Mouse (Mus musculus) limb, embryonic 11.5 days (tissue): Measurements from ENCODE around the gene Crym. TPM values are rescaled to one million over a fixed set of nuclear protein-coding genes. Genes with fewer than 3 reads are reported as not detected.

Experiments
- ATAC-seq: fragments of 200-750 bp; cut with Nextera tagmentation; 2 replicates; pipeline ENCODE4 v1.8.0; 2017; ENCODE audit warnings: low read depth; ENCODE audit not compliant: insufficient number of reproducible peaks, low FRiP score, low TSS enrichment
- DNase-seq: peaks from one replicate; pipeline ENCODE4 v3.0.0-alpha.2; 2015; ENCODE audit warnings: low spot score
- H3K27ac ChIP-seq: fragments of 300-500 bp; sonication (generic); replicated peaks from 2 replicates; pipeline ENCODE4 v1.5.1; 2014; ENCODE audit warnings: low read depth, mild to moderate bottlenecking, low read length
- H3K27me3 ChIP-seq: fragments of 300-500 bp; sonication (generic); 2 replicates; pipeline ENCODE4 v1.6.1; 2014; ENCODE audit warnings: mild to moderate bottlenecking, low read length, mixed read lengths; ENCODE audit not compliant: control insufficient read depth, insufficient read depth
- H3K36me3 ChIP-seq: fragments of 300-500 bp; sonication (generic); 2 replicates; pipeline ENCODE4 v1.6.1; 2014; ENCODE audit warnings: mild to moderate bottlenecking, low read length, moderate library complexity, mixed read lengths; ENCODE audit not compliant: control insufficient read depth, insufficient read depth
- H3K4me1 ChIP-seq: fragments of 300-500 bp; sonication (generic); 2 replicates; pipeline ENCODE4 v1.6.1; 2014; ENCODE audit warnings: low read length, mixed read lengths; ENCODE audit not compliant: control insufficient read depth, insufficient read depth
- H3K4me2 ChIP-seq: fragments of 300-500 bp; sonication (generic); 2 replicates; pipeline ENCODE4 v1.6.1; 2014; ENCODE audit warnings: low read depth, mild to moderate bottlenecking, moderate library complexity; ENCODE audit not compliant: severe bottlenecking
- H3K4me3 ChIP-seq: fragments of 300-500 bp; sonication (generic); 2 replicates; pipeline ENCODE4 v1.5.1; 2014; ENCODE audit warnings: low read depth, low read length
- H3K9ac ChIP-seq: fragments of 300-500 bp; sonication (generic); 2 replicates; pipeline ENCODE4 v1.6.1; 2014; ENCODE audit warnings: mild to moderate bottlenecking, low read length
- H3K9me3 ChIP-seq: fragments of 300-500 bp; sonication (generic); 2 replicates; pipeline ENCODE4 v1.6.1; 2016; ENCODE audit warnings: low read length; ENCODE audit not compliant: control insufficient read depth
- WGBS: fragments of 180-500 bp; shearing (Covaris S2); extraction: QIAGEN DNeasy Blood & Tissue Kit; methylation state at CpG from one replicate; pipeline ENCODE4 v1.1.7; 2014; 5-methylcytosine and 5-hydroxymethylcytosine counted together
- polyA plus RNA-seq: library from polyadenylated mRNA; unstranded; fragments of >200 nt; fragmentation: Nextera tagmentation; extraction: Ambion mirVana; gene quantifications from 2 replicates; pipeline ENCODE4 v1.2.1, GENCODE M21; 2014

Crym gene
- polyA plus RNA-seq, 1 experiment from 2014 or later = 9.6 TPM

- no peak for ATAC-seq
- no peaks in the 10 kb centered on the region for H3K27me3 ChIP-seq
- no peaks in the 10 kb centered on the region for H3K36me3 ChIP-seq
- H3K9me3 ChIP-seq = no peaks in the 10 kb centered on the region
- 84% methylated on average over 11 of the region's 11 CpGs for WGBS
- no peak overlapping the region for H3K4me3 ChIP-seq
- H3K4me2 ChIP-seq = no peak overlapping the region
- no peak overlapping the region for H3K27ac ChIP-seq
- no peaks in the 10 kb centered on the region for H3K4me1 ChIP-seq
- no peak overlapping the region for H3K9ac ChIP-seq
- DNase-seq = no peak
Measured at GRCm38 (mm10) chr7:120174723-120175504, 27.0 kb downstream of the Crym start.

DNA sequence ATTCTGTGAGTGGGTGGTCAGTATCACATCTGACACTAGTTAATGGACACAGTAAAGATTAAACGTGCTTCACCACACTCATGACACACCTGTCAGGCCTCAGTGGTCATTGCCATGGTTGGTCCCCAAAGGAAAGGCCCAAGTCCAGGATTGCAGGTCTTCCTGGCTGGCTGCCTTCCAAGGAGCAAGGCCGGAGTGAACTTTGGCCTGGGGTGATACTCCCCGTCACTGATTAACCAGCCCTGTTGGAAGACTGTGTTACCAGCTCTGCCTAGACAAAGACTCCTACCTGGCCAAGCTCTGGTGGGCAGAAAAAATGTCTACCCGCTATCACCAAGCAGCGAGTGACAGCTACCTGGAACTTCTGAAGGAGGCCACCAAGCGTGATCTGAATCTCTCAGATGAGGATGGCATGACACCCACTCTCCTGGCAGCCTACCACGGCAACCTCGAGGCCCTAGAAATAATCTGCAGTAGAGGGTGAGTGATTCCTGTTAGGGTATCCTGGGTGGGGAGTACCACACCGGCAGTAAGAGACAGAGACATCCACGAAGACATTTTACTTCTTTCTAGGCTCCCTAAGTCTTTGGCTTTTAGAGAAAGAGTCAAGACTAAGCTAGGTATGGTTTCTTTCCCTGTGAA lies 28.2 kb downstream of the Crym start, which contains the start of gene Anks4b:
Anks4b (plus strand) TSS at position 256 of the 642 bp plus-strand sequence.
- WGBS = 88% methylated on average over 10 of the region's 10 CpGs
- ATAC-seq = no peak

DNA sequence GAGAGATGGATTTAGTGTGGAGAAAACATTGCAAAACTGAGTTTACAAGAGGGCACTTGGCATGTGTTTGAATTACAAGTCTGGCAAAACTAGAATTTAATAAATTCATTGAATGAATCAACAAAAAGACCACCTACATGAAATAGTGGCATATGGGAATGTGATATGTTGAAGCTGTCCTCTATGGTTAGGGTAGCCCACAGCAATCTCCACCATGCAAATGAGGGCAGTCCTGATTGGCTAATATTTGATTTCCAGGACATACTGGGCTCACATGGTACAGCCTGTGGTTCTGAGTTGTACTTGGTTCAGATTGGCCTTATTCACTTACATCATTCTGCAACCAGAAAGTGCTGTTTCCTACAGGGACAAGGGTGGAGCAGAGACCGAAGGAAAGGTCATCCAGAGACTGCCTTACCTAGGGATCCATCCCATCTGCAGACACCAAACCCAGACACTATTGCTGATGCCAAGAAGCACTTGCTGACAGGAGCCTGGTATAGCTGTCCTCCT lies 29.7 kb downstream of the Crym start:
- Histone ChIP-seq H3K9me3 (no peaks in the 10 kb centered on the region), H3K27me3 (no peaks in the 10 kb centered on the region), H3K4me3 (no peak overlapping the region), H3K4me2 (no peak overlapping the region), H3K4me1 (no peaks in the 10 kb centered on the region), H3K36me3 (no peaks in the 10 kb centered on the region), H3K9ac (no peak overlapping the region), H3K27ac (no peak overlapping the region)
- ATAC-seq = no peak
- no peak for DNase-seq
- WGBS = 81% methylated on average over 1 of the region's 1 CpGs

More for the DNA sequence above, 28.2 kb downstream of the Crym start, which contains the start of gene Anks4b:
- Histone ChIP-seq H3K4me3 (no peak within 1 kb of the TSS), H3K9ac (no peak within 1 kb of the TSS), H3K4me2 (no peak within 1 kb of the TSS), H3K4me1 (no peaks in the 10 kb centered on the region), H3K36me3 (no peaks in the 10 kb centered on the region), H3K27me3 (no peaks in the 10 kb centered on the region), H3K27ac (no peak within 1 kb of the TSS), H3K9me3 (no peaks in the 10 kb centered on the region)
- no peak for DNase-seq

DNA sequence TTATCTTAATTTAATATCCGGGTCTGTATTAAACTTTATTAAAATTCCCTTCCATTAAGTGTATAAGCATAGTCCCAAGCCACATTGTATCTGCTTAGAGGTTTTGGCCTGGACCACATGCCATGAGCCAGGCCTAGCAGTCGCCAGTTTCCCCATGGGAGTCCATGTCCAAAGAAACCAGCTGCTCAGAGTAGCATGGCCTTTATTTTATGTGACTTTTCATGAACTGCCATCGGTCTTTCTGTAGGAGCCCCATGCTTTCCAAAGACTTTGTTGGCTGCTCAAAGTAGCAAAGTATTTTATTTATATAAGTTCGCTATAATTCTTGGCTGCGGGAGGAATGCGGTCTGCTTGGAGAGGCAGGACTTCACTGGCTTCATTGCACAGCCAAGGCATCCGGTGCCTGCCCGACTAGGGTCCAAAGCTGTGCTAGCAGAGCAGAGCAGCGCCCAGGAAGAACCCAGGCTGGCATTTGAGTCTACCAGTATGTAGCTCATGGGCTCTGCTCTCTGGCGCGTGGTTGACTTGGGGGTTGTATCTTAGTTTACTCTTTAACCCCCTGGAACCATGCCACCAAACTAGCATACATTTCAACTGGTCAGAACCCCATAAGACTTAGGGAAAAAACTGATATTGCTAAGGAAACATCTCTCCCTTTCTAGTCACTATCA lies 38.2 kb downstream of the Crym start:
- no peaks in the 10 kb centered on the region for H3K36me3 ChIP-seq
- H3K4me2 ChIP-seq = no peak overlapping the region
- H3K27me3 ChIP-seq = no peaks in the 10 kb centered on the region
- WGBS = 95% methylated on average over 11 of the region's 11 CpGs
- H3K9ac ChIP-seq = no peak overlapping the region
- DNase-seq (no peak), ATAC-seq (no peak)
- no peak overlapping the region for H3K27ac ChIP-seq
- H3K4me3 ChIP-seq = no peak overlapping the region
- H3K9me3 ChIP-seq = no peaks in the 10 kb centered on the region
- no peaks in the 10 kb centered on the region for H3K4me1 ChIP-seq

GRCm38 (mm10) chr7:120158121-120158613 lies 43.7 kb downstream of the Crym start:
- Histone ChIP-seq H3K36me3 (no peaks in the 10 kb centered on the region), H3K4me1 (no peaks in the 10 kb centered on the region; the same call in 1 of the 2 replicates), H3K4me2 (no peak overlapping the region), H3K9me3 (no peaks in the 10 kb centered on the region), H3K27ac (no peak overlapping the region), H3K4me3 (no peak overlapping the region), H3K27me3 (no peaks in the 10 kb centered on the region), H3K9ac (no peak overlapping the region)
- DNase-seq = no peak
- 0 out of 2 replicates have a peak, but pooled peaks have one; percentile 3 for ATAC-seq
- WGBS = 26% methylated on average over 4 of the region's 4 CpGs

GRCm38 (mm10) chr7:120157575-120158061 lies 44.3 kb downstream of the Crym start:
- Histone ChIP-seq H3K9ac (no peak overlapping the region), H3K9me3 (no peaks in the 10 kb centered on the region), H3K4me3 (no peak overlapping the region), H3K4me1 (no peaks in the 10 kb centered on the region; the same call in 1 of the 2 replicates), H3K27ac (no peak overlapping the region), H3K27me3 (no peaks in the 10 kb centered on the region), H3K36me3 (no peaks in the 10 kb centered on the region), H3K4me2 (no peak overlapping the region)
- DNase-seq (no peak), ATAC-seq (no peak)
- 22% methylated on average over 5 of the region's 5 CpGs for WGBS

DNA sequence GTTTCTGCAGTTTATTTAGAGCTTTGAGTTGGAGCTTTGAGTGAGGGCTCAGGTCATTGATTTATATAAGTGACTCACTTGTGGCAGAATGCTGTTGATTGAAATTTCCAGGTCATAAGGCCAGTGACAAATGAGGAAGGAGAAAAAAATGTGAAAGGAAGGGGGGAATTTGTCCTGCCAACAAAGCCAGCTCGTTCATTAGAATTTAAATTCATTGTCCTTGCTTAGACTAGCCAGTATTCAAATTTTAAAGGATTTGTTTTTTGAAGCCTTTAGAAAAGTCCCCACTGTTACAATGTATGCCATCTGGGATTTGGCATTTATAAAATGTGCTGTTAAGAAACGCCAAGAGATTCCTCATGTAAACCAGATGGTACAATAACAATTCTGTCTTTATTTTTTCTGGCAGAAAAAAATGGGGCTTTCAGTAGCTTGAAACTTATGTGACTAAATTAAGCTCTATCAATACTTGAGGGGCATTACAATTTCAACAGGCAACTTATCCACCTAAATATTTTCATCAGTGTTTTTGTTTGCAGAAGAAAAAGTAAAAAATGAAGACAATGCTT lies 45.0 kb downstream of the Crym start:
- no peak for ATAC-seq

GRCm38 (mm10) chr7:120150898-120151297 lies 51.0 kb downstream of the Crym start:
- WGBS = 85% methylated on average over 2 of the region's 2 CpGs
- DNase-seq = no peak

More for the DNA sequence above, 45.0 kb downstream of the Crym start:
- H3K9me3 ChIP-seq = no peaks in the 10 kb centered on the region
- H3K27me3 ChIP-seq = no peaks in the 10 kb centered on the region
- WGBS = 15% methylated on average over 2 of the region's 2 CpGs
- H3K4me3 ChIP-seq = no peak overlapping the region
- H3K36me3 ChIP-seq = no peaks in the 10 kb centered on the region
- no peak overlapping the region for H3K27ac ChIP-seq
- H3K4me1 ChIP-seq = no peaks in the 10 kb centered on the region; the same call in 1 of the 2 replicates
- no peak for DNase-seq
- no peak overlapping the region for H3K9ac ChIP-seq
- H3K4me2 ChIP-seq = no peak overlapping the region

More at GRCm38 (mm10) chr7:120150898-120151297, 51.0 kb downstream of the Crym start:
- no peaks in the 10 kb centered on the region for H3K4me1 ChIP-seq
- H3K36me3 ChIP-seq = no peaks in the 10 kb centered on the region
- H3K27me3 ChIP-seq = no peaks in the 10 kb centered on the region
- H3K4me3 ChIP-seq = no peak overlapping the region
- no peak overlapping the region for H3K4me2 ChIP-seq
- H3K9ac ChIP-seq = no peak overlapping the region
- no peaks in the 10 kb centered on the region for H3K9me3 ChIP-seq
- H3K27ac ChIP-seq = no peak overlapping the region
- no peak for ATAC-seq
